Mouse (Mus musculus) T-cell, adult 2 months (primary cell): ENCODE results near the gene Ccser2.

Experiments
- DNase-seq: peaks from one replicate; pipeline ENCODE4 v3.0.0; 2022; ENCODE audit warnings: low spot score

Ccser2 gene

DNA sequence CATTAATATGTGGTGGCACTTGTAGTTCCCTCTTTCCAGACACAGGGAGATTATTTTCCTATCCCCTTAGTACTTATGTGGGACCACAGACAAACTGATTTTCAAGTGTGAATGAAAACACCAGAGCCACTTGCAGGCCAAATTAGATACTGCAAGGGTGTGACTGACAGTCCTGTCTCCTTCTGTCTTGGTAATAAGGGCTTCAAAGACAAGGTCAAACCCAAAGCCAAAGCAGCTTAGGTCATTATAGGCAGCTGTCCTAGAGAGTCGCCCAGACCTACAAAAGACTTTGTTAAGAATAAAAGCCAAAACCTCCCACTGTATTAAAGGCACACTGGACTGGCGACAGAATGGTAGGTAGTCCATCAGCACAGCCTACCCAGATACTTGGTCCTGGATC lies 30.6 kb downstream of the Ccser2 start:
- no peak for DNase-seq

DNA sequence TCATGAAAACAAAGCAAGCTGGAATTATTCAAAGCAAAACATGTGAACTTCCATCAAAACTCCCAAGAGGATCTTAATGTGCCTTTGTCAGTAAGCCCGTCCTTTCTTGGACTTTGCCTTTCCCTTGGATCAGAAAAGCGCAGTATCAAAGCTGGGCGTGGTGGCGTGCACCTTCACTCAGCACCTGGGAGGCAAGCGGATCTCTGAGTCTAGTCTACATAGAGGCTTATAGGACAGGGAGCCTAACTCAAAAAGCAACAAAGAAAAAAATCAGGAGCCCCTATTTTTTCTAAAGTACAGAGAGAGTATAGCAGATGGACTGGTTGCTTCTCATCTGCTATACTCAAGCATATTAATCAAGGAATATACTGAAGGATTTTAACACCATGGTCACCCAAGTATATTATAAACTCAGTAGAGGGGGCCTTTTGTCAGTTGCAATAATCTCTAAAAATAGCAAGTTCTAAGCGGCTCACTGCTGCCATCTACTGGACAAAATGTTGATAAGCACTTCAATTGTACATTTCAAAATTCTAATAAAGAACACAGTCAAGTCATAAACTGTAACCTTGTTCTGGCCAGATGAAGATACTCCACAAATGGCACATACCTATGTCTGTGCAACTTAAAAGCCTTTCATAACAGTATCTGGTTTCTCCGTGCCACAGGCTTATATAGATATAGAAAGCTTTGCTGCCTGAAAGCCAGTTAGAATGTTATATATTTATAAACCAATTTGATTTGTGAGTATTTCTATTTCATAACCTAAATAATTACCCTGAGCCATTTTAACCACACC lies 31.3 kb downstream of the Ccser2 start:
- peak; percentile 28 for DNase-seq

DNA sequence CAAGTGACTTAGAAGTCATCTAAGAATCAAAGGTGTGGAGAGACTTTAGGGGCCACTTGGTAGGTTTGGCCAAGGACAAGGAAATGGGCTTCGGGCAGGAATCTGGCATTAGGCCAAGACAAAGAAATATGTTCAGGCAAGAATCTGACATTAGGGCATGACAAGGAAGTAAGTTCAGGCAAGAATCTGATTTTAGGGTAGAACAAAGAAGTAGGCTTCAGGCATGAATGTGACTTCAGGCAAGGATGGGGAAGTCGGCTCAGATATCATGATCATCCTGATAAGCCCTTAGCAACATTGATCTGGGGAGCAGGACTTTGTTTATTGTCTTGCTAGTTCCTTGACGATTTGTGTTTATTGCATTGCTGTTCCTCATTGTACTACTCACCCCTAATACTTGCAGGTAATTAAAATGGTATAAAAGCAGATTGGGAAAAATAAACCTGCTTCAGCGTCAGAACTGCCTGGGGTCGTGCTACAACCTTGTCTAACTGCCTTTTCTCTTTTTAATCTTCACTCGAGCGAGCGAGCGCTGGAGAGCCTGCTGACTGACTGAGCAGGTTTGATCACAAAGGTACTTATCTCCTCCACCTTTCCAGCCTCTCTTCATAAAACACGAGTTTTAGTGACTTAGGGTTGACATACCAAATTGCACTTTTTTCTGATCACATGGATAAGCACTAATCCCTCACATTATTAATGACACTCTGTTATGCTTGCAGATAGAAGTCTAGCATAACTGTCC lies 35.8 kb downstream of the Ccser2 start:
- DNase-seq = no peak

DNA sequence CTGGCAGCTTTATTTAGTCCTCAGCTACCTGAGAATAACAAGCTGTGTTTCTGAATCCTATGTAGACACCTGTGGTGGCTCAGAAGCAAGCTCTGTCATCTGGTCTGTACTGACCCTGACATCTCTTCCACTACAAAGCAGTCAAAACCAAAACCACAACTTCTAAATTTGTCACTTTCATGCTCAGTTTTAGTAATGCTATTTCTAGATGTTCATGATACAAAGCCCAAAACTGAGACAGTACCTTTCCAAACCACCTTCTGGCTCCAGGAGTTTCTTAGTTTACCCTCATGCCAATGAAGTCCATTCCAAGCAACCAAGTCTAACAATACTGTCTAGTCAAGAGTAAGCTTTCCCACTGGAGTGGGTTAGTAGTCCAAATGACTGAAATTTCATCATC lies 36.5 kb downstream of the Ccser2 start:
- DNase-seq = no peak

- no peak for DNase-seq
Observed at GRCm38 (mm10) chr14:36923383-36923782, 45.2 kb downstream of the Ccser2 start.

DNA sequence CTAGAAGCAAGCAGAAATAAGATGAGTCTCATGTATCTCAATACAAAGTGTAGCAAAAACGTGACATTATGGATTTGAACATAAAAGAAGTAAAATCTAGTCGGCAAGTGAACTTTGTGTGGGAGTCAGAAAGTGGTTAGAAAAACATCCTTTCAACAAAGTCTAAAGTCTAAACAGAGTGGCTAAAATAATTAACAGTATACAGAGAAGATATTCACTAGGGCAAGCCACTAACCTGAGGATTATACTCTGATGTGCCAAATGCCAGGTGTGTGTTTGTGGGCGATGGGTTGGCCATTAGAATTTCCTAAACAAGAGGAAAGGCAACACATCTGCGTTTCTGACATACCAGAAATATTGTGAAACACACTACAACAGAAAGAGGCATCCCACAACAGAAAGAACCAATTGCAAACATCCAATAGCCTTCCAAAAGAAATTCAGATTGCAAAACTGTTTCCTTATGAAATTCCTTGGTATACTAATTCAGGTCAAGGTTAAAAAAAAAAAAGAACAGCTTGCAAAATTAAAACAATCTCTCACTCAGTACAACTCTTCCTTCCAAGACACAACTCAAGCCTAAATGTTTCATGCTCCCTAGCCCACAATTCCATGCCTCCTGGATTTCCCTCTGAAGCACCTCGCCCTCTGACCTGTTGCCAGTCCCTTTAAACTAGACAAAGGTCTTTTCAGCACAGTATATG lies 47.1 kb downstream of the Ccser2 start:
- no peak for DNase-seq

- no peak for DNase-seq
Observed at GRCm38 (mm10) chr14:36919886-36920285, 48.7 kb downstream of the Ccser2 start.

DNA sequence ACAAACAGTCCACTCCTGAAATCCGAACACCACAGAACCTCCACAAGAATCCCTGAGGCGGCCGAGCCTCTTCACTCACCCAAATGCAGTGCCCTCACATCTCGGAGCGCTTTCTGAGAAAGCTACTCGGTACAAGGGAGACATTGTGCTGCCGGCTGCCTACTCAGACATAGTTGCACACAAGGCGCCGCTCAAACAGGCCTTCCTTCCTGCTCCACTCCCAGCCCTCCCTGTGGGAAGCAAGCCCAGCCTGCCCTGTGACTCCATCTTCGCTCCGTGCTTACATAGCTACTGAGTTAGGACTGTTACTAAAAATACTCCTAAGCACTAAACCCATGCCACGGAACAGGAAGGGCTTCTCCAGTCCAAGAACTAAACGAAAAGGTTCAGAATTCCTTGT lies 49.4 kb downstream of the Ccser2 start:
- DNase-seq = no peak

- DNase-seq = no peak
Observed at GRCm38 (mm10) chr14:36915203-36915602, 53.4 kb downstream of the Ccser2 start.

DNA sequence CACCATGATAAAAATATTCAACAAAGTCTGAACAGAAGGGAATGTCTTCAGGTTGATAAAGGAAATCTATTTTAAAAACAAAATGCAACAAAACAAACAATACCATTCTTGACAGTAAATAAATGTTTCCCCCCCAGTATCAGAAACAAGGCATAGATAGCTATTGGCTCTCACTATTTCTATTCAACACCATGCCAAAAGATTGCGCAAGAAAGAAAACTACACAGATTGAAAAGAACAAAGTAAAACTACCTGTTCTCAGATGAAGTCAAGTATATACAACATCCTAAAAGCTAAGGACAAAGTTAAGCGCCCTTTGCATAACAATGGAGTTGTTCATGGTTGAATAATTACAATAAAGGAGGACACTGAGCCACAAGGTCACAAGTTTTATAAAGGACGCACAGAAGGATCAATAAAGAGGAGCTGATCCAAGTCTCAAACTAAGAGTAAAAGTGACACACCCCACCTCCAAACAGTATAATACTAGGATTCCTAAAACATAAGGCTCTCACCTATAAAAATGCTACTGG lies 54.0 kb downstream of the Ccser2 start:
- no peak for DNase-seq

GRCm38 (mm10) chr14:36911738-36912137 lies 56.8 kb downstream of the Ccser2 start:
- DNase-seq = no peak

DNA sequence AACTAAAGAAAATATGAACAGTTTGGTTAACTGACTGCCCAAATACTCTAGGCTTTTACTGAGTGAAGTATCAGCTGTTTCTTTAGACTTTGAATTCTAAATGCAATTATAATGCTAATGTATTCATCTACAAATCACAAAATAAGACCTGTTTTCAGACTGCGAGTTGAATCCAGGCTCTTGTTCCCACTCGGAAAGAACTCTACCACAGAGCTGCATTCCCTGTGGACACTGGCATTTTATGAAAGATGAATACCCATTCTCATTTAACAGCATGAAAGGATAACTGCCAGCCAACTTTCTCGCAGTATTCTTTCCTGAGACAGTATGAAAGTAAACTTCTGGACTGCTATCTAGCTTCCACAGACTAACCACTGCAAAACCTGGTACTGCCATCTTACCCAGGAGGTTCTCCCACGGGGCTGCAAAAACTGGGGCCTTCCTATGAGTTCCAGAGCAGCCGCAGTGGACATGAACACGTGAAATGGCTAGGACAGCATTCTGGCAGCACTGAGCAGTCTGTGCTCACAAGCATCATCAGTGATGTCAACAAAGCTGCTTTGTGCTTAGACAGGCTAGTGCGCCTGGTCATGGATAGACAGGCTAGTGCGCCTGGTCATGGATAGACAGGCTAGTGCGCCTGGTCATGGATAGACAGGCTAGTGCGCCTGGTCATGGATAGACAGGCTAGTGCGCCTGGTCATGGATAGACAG lies 62.6 kb downstream of the Ccser2 start:
- DNase-seq = no peak

- DNase-seq = no peak
Observed at GRCm38 (mm10) chr14:36904206-36904605, 64.4 kb downstream of the Ccser2 start.

DNA sequence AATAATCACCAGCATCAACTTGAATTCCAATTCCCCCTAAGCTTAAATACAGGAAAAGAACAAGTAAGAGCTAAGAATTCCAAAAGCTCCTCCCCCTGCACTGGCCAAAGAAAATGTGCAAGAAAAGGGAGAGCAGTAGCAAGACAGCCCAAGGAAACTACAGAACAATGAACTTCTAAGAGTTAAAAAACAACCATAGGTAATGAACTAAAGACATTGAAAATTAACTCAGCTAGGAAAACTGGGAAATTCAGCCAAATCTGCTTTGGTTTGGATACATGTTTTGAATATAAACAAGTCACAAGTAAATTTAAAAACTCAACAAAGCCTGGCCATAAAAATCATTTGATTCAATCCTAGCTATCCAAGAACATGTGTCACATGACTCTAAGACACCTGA lies 67.7 kb downstream of the Ccser2 start:
- no peak for DNase-seq

GRCm38 (mm10) chr14:36894701-36895100 lies 73.9 kb downstream of the Ccser2 start:
- DNase-seq = no peak

DNA sequence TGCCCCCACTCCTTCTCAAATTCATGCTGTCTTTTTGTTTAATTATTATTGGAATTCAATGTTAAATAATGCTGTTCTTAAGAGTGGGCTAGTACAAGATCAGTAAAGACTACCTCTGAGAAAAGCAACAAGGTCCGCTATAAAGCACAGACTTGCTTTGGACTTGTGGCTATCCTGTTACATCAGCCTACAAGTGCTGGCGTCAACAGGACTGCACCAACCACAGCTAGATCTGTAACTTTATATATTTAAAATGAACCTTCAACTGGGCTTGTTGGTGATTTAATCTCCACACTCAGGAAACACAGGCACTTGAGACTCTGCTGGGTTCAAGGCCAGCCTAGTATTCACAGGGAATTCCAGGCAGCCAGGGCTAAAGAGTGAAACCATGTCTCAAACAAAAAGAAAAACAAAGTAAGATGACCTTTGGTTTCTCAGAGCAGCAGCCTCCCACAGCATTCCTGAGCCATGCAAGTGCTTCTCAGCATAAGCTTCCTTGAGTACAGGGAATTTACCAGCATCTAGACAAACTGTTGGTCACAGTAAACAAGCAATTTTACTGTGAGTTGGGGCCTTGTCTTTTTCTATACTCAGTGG lies 75.7 kb downstream of the Ccser2 start:
- DNase-seq = no peak

- no peak for DNase-seq
Observed at GRCm38 (mm10) chr14:36890130-36890529, 78.4 kb downstream of the Ccser2 start.

DNA sequence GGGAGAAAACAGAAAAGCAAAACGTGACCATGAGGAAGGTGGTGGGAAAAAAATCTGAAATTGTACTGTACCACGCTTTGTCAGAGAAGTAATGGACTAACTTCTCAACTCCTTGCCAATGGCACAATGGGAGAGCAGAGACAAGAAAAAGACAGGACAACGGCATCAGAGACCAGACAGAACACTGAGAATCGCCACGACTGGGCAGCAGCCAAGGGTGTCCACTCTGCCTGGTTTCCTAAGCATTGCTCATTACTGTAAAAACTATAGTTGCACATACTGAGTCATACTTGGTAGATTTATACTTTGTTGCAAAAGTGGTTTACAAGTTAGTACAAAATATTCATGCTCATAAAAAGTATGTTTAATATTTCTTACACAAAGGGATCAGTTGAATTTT lies 82.9 kb downstream of the Ccser2 start:
- DNase-seq = no peak

DNA sequence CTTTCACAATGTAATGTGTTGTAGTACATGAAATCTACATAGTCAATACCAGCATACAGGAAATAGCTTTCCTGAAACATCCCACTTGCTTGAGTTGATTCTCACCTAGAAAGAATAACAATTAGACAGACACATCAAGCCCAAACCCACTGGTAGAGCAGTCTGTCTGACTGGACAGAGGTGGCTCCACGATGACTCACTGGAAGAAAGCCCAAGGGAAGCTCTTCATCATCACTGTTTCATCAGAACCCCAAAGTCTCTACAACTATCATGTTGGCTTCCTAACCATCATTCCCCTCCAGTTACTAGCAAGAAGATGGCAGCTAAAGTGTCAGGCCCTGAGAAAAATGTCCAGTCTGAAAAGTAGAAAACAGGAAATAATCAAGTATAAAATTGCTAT lies 83.5 kb downstream of the Ccser2 start:
- DNase-seq = no peak

GRCm38 (mm10) chr14:36883576-36883975 lies 85.0 kb downstream of the Ccser2 start:
- no peak for DNase-seq

- no peak for DNase-seq
Observed at GRCm38 (mm10) chr14:36870257-36870656, 98.3 kb downstream of the Ccser2 start.
